Mouse (Mus musculus): ENCODE measurements around the gene Cgn. TPM values are rescaled to one million over a fixed set of nuclear protein-coding genes. Genes with fewer than 3 reads are reported as not detected.
"Not testable (repeated sequence)": the region's sequence is repeated elsewhere in the genome, so short reads cannot be mapped to it uniquely, and the experiment has no call there.

Gene Cgn
- polyA plus RNA-seq, 1 experiment, result 5.3 TPM

DNA sequence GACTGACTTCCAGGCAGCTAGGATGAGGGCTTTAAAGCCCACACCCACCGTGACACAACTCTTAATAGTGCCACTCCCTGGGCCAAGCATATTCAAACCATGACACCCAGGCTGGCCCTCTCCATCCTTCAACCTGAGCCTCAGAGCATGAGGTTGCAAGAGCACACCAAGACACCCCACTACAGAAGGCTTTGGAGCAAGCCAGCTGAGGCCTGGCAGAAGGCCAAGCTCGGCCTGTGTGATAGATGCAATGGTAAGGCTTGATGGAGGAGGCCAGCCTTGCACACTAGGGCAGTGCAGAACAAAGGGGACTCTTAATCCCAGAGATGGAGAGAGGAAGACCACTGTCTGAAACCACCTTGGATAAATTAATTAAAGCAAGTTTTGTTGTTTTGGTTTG, 3.2 kb upstream of the Cgn start:
- no peak for DNase-seq (ENCODE audit: low read depth)

DNA sequence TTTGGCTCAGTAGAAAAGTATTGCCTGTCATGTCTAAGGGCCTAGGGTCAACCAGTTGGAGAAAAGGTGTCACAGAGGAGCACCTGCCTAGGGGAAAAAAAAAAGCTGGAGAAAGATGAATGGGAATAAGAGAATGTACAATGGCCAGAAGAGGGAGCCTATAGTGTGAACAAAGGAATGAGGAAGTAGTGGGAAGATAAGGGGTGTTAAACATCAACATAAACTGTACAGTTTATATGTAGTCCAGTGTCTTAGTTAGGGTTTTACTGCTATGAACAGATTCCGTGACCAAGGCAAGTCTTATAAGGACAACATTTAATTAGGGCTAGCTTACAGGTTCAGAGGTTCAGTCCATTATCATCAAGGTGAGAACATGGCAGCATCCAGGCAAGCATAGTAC, 2.8 kb upstream of the Cgn start:
- DNase-seq (ENCODE audit: low read depth), result no peak

DNA sequence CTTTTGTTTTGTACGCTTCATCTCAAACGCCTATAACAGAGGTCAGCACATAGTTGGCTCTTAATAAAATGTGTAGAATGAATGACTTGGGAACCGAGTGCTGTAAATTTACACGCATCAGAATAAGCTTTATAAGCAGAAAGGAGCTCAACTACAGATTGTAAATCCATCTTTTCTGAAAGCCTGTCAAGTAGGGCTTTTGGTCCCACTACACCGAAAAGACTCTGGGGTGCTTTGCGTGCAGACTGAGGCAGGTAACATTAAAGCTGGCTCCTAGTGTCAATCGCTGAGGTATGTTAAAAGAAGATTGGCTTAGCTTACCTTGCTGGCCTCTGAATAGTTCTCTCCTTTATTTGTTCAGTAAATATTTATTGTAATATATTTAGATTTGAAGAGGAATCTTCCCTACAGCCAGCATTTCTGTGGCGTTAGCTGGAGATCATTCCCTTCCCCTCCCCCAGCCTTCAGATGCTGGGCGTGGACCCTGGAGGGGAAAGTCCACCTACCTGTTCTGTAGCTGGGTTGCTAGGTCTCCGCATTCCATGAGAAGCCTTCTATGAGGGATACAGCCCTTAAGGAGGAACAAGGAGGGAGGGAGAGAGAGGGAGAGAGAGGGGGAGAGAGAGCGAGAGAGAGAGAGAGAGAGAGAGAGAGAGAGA, 959 bp upstream of the Cgn start:
- no peak for DNase-seq (ENCODE audit: low read depth)

DNA sequence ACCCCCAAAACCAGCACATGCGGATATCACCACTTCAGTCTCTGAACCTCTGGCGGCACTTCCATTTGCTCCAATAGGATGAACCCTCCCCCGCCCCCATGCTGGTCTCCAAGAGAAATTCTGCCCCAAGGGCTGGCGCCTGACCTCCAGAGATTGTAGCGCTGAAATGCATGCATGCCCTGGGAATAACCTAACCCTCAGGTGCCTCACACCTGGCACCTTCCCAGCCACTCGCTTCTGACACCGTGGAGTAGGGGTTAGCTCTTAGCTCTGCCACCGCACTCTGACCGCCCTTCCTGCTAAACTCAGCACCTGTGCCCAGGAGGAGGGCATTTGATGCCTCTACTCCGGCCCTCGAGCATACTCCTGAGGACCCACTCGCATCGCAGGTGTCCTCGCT, 334 bp downstream of the Cgn start:
- DNase-seq (ENCODE audit: low read depth), result no peak

DNA sequence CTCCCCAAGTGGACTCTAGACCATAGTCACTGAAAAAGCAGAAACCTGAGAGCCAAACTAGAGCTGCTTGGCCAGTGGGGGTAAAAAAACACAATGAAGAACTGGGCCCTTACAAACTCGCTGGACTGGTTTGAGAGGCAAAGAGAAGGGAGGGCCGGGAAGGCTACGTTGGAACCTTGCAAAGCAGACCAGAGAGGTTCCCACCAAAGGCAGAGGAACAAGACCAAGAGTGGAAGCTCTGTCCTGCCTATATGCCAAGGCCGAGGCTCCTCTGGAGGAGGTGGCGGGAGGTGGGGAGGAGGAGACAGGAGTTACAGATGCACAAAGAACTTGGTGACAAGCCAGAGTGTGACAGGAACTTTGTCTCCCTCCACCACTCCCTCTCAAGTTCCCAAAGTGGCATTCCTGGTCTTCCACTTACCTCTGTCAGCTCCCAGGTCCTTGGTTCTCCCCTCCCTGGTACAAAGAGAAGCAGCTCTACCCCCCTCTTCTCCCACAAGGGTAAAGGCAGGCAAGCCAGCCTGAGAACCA, 2.1 kb downstream of the Cgn start:
- DNase-seq (ENCODE audit: low read depth), result no peak

DNA sequence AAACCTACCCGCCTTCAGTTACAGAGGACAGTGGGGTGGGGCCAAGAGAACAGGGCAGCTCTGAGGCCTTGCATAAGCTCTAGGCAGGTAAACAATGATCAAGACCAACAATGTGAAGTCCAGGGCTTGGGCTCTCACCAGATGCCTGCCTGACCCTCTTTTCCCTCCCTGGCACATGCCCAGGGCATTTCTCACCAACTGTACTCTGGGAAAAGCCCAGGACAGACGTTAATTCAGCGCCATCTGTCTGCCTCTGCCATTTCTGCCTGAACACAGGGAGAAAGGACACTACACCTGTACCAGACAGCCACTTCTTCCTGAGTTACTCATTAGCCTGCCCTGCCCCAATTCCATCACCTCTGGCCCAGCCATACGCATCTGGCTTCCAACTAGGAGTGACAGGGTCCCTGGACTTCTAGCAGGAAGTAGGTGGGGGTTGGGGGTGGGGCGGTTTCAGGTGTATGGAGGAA, 2.8 kb downstream of the Cgn start:
- no peak for DNase-seq (ENCODE audit: low read depth)

DNA sequence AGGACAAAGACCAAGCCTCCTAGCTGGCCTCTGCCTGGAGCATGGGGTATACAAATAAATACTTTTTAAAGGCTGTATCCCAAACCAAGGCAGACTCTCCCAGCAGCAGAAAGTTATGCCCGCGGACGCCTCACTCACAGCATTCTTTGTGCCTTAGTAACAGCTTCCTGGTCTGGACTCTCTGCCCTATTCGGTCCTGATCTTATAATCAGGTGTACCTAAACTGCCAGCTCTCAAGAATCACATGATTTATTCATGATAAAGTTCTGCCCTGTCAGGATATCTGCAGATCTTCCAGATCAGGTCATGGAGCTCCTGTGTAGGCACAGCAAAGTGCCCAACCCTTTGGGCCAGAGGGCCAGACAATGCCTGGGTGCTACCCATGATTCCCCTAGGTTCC, 3.4 kb downstream of the Cgn start:
- DNase-seq (ENCODE audit: low read depth), result no peak

DNA sequence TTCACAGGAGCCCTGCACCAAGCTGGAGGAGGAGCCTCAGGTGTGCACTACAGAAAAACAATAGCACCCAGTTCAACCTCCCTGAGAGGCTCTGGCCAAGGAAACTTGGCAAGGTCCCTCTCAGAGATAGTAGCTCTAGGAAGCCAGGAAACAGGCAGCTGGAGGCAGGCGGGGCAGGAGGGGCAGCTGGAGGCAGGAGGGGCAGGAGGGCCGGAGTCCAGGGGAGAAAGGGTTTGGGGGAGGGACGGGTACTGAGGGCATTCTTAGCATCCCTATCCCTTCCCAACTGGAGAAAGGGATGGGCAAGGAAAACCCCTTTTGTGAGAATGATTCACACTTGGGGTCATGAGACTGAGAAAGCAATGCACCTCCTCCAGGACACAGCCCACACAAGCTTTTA, 4.9 kb downstream of the Cgn start:
- no peak for DNase-seq (ENCODE audit: low read depth)

DNA sequence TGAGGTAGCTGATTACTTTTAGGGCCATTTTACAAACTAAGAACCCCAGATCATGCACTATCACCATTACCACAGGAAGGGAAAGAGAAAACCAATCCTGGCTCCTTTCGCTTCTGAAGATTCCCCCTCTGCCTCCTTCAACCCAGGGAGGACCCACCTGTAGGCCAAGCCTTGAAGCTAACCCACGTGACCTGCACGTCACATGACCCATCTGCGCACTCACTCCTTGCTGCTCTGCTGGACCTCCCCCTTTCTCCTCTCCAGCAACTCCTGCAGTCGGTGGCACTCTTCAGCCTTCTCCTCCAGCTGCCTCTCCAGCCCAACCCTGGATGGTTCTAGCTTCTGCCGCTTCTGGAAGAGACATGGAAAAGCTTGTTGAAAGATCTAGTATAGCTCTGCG, 10.4 kb downstream of the Cgn start:
- no peak for DNase-seq (ENCODE audit: low read depth)

DNA sequence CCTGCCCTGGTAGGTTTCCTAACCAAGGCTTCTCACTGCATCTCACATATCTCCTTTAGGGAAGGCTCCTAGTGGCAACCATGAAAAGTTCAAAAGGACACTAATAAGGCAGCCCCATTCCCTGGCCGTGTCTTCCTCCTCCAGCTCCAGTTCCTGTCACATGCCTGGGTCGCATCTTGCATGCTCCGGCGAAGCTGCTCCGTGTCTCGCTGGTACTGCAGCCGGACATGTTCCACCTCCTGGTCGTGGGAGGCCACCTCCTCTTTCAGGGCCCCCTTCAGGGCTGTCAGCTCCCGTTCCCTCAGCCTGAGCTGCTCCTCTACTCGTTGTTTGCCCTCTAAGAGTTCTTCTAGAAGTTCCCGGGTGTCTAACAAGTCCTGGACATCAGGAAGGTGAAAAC, 12.3 kb downstream of the Cgn start:
- no peak for DNase-seq (ENCODE audit: low read depth)

DNA sequence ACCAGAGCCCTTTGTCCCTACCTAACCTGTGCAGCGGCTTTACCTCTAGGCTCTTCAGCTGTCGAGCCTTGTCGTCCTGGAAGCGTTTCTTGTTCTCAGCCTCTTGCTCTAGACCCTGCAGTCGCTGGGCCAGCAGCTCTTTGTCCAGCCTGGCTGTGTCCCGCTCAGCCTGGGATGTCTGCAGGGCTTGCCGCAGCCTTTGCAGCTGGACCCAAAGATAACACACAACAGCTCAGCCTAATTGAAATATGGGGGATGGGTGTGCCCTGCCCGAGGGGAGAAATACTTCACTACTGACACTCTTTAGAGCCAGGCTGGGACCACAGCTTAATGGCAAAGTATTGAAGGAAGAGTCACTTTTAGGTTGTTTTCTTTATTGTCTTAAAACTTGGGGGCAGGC, 20.8 kb downstream of the Cgn start:
- DNase-seq (ENCODE audit: low read depth), result not testable (repeated sequence)

DNA sequence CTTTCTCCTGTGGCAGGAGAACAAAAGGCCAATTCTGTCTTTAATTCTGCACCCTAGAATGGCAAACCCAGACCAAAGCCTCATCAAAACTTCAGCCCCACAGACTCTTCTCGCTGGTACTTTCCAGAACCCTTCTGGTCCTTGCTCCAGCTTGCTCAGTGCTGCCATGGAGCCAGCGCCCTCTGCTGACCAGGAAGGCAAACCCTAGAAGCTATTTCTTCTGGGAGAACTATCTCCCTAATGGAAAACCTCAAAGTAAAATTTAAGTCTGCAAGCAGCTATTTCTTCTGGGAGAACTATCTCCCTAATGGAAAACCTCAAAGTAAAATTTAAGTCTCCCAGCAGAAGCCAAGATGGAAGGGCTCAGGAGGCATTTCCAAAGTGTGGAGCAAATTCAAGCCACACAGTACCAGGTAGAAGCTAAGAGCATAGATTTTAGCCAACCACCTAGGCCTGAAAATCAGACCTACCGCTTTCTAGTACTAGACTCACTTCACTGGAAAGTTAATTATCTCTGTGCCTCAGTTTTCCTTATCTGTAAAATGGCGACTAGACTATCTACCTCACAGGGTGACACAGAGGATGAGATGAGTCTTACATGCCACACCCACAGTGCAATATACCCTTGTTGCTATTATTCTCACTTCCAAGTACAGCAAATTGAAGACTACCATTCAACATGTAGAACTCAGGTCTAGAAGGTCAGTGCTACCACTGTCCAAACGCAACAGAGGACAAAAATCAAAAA, 21.6 kb downstream of the Cgn start:
- DNase-seq (ENCODE audit: low read depth), result not testable (repeated sequence)

DNA sequence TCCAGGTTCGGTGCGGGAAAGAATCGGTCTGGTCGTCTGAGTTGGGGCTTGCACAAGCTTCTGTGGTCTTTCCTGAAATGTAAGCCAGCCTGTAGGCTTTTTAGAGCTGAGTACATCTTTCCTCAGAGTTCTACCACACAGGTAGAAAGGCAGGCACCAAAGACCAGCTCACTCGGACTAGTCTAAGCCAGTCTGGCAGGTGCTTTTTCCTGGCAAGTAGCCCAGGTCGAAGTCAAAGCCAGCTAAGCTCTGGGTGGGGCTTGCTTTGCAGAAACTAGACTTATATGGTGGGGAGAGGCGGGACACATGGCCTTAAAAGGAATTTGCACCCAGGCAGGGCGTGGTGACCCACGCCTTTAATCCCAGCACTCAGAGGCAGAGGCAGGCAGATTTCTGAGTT, 27.9 kb downstream of the Cgn start:
- not testable (repeated sequence) for DNase-seq (ENCODE audit: low read depth)

DNA sequence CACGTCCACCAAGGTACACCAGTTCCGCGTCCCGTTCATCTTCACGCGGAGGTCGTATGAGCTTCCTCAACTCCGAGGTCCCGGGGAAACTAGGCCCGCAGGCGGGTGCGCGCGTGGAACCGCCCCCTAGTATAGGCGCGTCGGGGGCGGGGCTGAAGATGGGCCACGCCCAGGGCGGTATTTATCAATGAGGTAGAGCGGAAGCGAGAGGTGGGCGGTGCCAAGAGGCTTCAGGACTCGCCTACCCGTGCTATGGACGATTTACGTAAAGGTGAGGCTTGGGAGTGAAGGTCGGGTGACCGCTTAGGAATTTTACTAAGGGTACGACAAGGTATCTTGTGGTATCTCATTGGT, 28.3 kb downstream of the Cgn start:
- not testable (repeated sequence) for DNase-seq (ENCODE audit: low read depth)

DNA sequence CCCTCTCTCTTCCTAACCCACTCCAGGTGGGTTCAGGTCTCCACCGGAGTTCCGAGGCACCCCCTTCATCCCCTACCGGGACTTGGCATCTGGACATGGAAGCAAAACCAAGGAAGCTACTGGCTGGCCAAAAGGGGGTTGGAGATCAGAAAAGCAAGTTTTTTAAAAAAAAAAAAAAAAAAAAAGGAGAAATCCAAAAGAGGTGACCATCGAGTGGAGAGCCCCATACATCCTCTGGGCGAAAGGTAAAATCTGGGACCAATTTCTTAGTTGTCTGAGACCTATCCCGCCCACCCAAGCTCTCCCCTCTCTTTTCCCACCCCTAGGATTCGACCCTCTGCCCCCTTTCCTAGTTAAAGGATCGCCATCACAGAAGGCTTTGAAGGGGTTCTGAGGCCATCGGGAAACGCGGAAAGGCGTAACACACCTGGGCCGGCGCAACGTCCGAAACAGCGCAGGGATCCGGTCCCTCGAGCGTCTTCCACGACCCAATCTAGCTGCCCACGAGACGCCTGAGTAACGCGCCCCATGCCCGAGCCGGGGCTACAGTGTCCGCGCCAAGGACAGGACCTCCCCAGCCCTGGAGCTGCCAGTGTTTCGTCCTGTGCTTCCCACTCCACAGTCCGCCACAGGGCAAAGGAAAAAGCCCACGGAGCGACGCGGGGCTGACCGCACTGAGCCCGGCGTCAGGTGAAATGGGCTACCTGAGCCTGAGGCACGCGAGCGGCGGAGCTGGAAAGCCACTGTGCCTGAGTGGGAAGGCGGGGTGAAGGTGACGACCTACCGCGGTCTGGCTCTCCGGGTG, 28.8 kb downstream of the Cgn start:
- DNase-seq (ENCODE audit: low read depth), result not testable (repeated sequence)

DNA sequence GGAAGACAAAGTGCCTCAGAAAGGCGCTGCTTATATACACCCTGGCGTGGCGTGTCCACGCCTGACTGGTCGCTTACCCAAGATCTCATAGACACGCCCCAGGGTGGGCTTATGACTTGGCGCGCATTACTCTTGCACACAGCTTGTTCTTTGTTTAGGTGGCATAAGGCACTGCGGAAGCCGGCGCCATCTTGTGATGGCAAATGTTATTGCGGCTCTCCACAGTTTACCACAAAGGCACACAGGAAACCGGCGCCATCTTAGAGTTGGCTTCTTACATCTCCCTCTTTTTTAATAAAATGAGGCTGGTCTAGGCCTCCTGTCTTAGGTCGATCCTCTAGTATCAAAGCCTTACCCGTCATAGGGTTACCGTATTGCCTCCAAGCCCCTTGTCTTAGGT, 40.6 kb downstream of the Cgn start:
- no peak for DNase-seq (ENCODE audit: low read depth)

DNA sequence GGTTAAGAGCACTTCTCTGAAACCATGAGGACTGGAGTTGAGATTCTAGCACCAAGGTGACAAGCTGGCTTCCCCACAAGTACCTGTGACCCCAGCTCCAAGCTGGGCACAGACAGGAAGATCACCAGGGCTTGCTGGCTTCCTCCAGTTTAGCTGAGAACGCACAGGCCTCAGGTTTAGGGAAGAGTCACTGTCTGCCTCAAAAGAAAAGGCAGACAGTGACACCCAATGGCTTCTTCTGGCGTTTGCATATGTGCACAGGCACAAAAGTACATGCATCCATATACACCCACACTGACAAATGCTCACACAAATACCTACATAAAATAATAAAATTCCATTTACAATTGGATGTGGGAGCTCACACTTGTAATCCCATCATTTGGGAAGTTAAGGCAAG, 62.7 kb downstream of the Cgn start:
- not testable (repeated sequence) for DNase-seq (ENCODE audit: low read depth)

DNA sequence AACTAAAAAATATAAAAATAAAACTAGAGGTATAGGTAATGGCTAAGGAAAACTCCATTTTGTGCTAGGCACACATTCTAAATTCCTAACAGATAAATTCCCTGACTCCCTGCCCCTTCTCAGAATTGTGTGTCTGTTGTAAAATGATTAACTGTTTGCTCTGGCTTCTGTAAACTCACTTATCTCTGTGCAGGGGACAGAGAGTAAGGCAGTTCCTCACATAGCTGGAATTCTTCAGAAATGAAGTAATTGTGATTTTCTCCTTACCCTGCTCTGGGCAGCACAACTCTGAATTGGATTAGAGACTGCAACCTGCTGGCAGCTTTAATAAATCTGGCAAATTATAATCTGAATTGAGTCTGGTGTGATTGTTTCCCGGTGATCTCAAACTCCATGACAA, 68.0 kb downstream of the Cgn start:
- DNase-seq (ENCODE audit: low read depth), result not testable (repeated sequence)

DNA sequence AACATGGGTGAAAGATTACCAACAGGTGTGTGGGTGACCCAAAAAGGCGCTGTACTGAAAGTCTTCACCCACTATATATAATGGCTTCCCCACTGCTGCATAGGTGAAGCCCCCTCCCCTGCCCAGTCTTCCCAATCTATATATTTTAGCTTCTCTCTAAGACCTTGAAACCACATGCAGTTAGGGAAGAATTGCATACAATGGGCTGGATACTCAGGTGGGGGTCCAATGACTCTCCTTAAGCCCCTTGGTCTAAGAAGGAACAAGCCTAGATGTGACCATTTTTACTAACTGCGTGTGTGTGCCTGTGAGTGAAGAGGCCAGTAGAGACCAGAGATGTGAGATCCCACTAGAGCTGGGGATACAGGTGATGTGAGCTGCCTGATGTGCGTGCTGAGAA, 72.9 kb downstream of the Cgn start:
- not testable (repeated sequence) for DNase-seq (ENCODE audit: low read depth)

DNA sequence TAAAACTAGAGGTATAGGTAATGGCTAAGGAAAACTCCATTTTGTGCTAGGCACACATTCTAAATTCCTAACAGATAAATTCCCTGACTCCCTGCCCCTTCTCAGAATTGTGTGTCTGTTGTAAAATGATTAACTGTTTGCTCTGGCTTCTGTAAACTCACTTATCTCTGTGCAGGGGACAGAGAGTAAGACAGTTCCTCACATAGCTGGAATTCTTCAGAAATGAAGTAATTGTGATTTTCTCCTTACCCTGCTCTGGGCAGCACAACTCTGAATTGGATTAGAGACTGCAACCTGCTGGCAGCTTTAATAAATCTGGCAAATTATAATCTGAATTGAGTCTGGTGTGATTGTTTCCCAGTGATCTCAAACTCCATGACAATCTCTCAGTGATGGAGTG, 75.7 kb downstream of the Cgn start:
- not testable (repeated sequence) for DNase-seq (ENCODE audit: low read depth)
